Mouse (Mus musculus): ENCODE results near the gene Mthfs. TPM values are rescaled to one million over a fixed set of nuclear protein-coding genes. Genes with fewer than 3 reads are reported as not detected.
"Not testable (repeated sequence)": the region's sequence is repeated elsewhere in the genome, so short reads cannot be mapped to it uniquely, and the experiment has no call there.

Gene Mthfs
- 14.4 and 23.5 TPM in 2 replicates for polyA plus RNA-seq (2012; rRNA removed)

DNA sequence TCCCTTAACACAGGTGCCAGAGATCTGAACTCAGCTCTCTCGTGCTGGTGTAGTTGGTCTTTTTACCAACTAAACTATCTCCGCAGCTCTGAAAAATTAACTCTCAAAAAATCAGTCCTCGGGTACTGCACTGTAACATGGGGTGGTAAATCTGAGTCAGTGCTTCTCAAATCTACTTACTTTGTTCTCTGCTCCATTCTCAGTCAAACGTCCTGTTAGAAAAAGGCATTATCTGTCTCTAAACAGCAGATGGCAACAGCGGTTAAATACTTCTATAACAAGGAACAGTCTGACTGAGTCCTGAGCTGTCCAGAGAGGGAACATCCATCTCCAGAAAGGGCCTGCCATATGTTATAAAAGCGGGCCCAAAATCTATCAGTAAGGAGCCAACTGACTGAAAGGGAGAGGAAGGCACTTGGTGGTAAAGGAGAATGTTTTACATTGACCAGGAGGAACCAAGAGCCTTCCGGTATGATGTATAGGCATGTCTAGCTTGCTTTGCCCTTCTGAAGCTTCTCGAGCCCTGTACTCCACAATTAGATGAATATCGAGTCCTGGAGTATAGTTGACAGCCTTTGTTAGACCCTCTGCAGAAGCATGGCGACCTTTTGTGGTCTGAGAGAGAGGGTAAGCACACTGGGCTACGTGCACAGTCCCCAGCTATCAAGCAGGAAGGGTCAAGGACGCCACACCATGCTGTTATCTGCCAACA is at the start of gene Mthfs:
Mthfs (plus strand) TSS at position 324 of the 712 bp plus-strand sequence.
- Histone ChIP-seq H3K27ac (ENCODE audit: insufficient read depth, low read depth, low read length) (peak within 1 kb of the TSS; percentile 93), H3K4me3 (ENCODE audit: insufficient read depth, low read depth, low read length) (peak within 1 kb of the TSS; percentile 63)
- not testable (repeated sequence) for H3K4me1 ChIP-seq (ENCODE audit: control insufficient read depth, insufficient read depth, low read length); H3K36me3 ChIP-seq (ENCODE audit: control insufficient read depth, insufficient read depth, low read length); H3K27me3 ChIP-seq (replicated peaks; ENCODE audit: control insufficient read depth, insufficient read depth, low read length)
- peak; percentile 44 for DNase-seq
- 19% methylated on average over 9 of the region's 12 CpGs for WGBS

DNA sequence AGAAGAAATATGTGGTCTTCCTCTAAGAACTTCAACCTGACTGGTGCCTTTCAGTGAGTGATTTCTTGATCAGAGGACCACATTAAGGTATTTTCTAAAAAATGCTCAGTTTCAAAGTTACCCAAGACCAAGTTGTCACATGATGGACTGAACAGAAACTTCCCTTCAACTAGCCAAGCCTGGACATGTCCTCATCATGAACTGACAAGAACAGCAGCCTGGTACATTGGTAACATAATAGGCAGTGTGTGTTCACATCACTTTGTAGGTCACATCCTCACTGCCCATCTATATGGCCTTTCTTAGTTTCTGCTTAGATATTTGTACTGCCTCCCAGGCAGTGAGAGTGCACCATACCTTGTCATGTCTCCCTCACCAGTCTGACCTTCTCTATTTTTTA is 37.9 kb upstream of the Mthfs start:
- not testable (repeated sequence) for H3K36me3 ChIP-seq (ENCODE audit: control insufficient read depth, insufficient read depth, low read length); H3K27ac ChIP-seq (ENCODE audit: insufficient read depth, low read depth, low read length)

GRCm38 (mm10) chr9:89178833-89179232 is 31.6 kb upstream of the Mthfs start:
- peak; percentile 78 for DNase-seq
- peak; percentile 40 for TF ChIP-seq CTCF (conservative IDR thresholded peaks at IDR 0.05; ENCODE audit: insufficient read depth, insufficient read length, low read depth, low read length)
- not testable (repeated sequence) for H3K36me3 ChIP-seq (ENCODE audit: control insufficient read depth, insufficient read depth, low read length); H3K4me3 ChIP-seq (ENCODE audit: insufficient read depth, low read depth, low read length); H3K27me3 ChIP-seq (replicated peaks; ENCODE audit: control insufficient read depth, insufficient read depth, low read length); H3K27ac ChIP-seq (ENCODE audit: insufficient read depth, low read depth, low read length); H3K4me1 ChIP-seq (ENCODE audit: control insufficient read depth, insufficient read depth, low read length)
- 31% methylated on average over 2 of the region's 3 CpGs for WGBS

More for the DNA sequence above, 37.9 kb upstream of the Mthfs start:
- not testable (repeated sequence) for H3K4me1 ChIP-seq (ENCODE audit: control insufficient read depth, insufficient read depth, low read length); DNase-seq; H3K27me3 ChIP-seq (replicated peaks; ENCODE audit: control insufficient read depth, insufficient read depth, low read length); H3K4me3 ChIP-seq (ENCODE audit: insufficient read depth, low read depth, low read length)

- 65% methylated on average over 4 of the region's 4 CpGs for WGBS
- H3K27me3 ChIP-seq (replicated peaks; ENCODE audit: control insufficient read depth, insufficient read depth, low read length); DNase-seq; H3K4me3 ChIP-seq (ENCODE audit: insufficient read depth, low read depth, low read length); H3K36me3 ChIP-seq (ENCODE audit: control insufficient read depth, insufficient read depth, low read length); H3K4me1 ChIP-seq (ENCODE audit: control insufficient read depth, insufficient read depth, low read length); H3K27ac ChIP-seq (ENCODE audit: insufficient read depth, low read depth, low read length): not testable (repeated sequence)
Observed at GRCm38 (mm10) chr9:89179469-89179868, 31.0 kb upstream of the Mthfs start.

DNA sequence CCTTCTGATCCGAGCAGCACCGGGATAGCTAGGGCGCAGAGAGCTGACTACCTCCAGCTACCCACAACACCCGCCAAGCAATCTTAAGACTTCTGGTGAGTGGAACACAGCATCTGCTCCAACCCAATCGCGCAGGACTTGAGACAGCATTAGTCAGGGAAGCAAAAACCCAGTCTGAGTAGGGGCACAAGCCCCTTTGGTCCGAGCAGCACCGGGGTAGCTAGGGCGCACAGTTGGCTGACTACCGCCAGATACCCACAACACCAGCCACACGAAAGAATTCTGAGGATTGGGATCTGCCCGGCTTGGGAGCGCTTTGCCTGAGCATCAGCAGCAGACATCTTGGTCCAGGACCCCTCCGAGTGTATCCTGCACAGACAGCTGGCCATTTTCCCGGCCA is 23.5 kb upstream of the Mthfs start:
- H3K36me3 ChIP-seq (ENCODE audit: control insufficient read depth, insufficient read depth, low read length); H3K4me1 ChIP-seq (ENCODE audit: control insufficient read depth, insufficient read depth, low read length); H3K27ac ChIP-seq (ENCODE audit: insufficient read depth, low read depth, low read length); H3K27me3 ChIP-seq (replicated peaks; ENCODE audit: control insufficient read depth, insufficient read depth, low read length); DNase-seq; H3K4me3 ChIP-seq (ENCODE audit: insufficient read depth, low read depth, low read length): not testable (repeated sequence)
- WGBS = 86% methylated on average over 15 of the region's 15 CpGs

- not testable (repeated sequence) for H3K4me3 ChIP-seq (ENCODE audit: insufficient read depth, low read depth, low read length); H3K27ac ChIP-seq (ENCODE audit: insufficient read depth, low read depth, low read length); H3K4me1 ChIP-seq (ENCODE audit: control insufficient read depth, insufficient read depth, low read length); DNase-seq; H3K27me3 ChIP-seq (replicated peaks; ENCODE audit: control insufficient read depth, insufficient read depth, low read length); H3K36me3 ChIP-seq (ENCODE audit: control insufficient read depth, insufficient read depth, low read length)
Observed at GRCm38 (mm10) chr9:89195483-89195882, 15.0 kb upstream of the Mthfs start.

DNA sequence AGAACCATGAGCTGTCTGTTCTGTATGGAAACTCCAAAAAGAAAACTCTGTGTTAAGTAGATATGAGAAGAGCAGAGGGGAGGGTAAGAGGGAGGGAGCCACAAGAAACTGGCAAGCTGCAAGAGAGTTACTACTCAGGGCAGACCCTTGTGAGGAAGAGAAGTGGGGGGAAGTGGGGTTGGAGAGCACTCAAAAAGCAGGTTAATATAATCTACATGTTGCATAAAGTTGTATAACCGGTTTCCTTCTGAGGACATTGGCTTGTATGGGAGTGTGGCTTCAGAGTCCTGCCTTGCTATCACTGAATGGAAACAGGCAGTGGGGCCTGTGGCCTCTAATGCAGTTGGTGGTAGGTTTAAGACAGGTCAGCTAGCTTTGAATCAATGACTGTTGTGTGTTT is 13.0 kb upstream of the Mthfs start:
- H3K27ac ChIP-seq (ENCODE audit: insufficient read depth, low read depth, low read length); DNase-seq; H3K4me3 ChIP-seq (ENCODE audit: insufficient read depth, low read depth, low read length); H3K4me1 ChIP-seq (ENCODE audit: control insufficient read depth, insufficient read depth, low read length); H3K27me3 ChIP-seq (replicated peaks; ENCODE audit: control insufficient read depth, insufficient read depth, low read length); H3K36me3 ChIP-seq (ENCODE audit: control insufficient read depth, insufficient read depth, low read length): not testable (repeated sequence)
- WGBS = 100% methylated on average over 1 of the region's 1 CpGs

DNA sequence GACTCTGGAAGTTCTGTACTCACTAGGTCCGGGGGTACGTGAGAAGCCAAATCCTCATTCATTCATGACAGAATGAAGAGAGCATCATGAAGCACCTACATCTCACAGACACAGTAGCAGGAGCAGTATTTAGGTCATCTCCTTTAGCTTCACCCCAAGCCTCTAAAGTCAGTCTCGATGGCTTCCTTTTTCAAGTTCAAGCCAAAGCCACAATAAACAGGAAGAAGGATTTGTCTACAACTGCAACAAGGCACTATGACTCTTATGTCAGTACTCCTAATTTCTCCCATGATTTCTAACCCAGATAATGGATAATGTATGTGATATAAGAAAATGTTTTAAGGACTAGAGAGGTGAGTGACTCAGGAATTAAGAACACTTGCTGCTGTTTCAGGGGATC is 12.1 kb upstream of the Mthfs start:
- not testable (repeated sequence) for H3K27me3 ChIP-seq (replicated peaks; ENCODE audit: control insufficient read depth, insufficient read depth, low read length); H3K27ac ChIP-seq (ENCODE audit: insufficient read depth, low read depth, low read length); H3K4me3 ChIP-seq (ENCODE audit: insufficient read depth, low read depth, low read length); DNase-seq; H3K36me3 ChIP-seq (ENCODE audit: control insufficient read depth, insufficient read depth, low read length); H3K4me1 ChIP-seq (ENCODE audit: control insufficient read depth, insufficient read depth, low read length)
- WGBS = 89% methylated on average over 3 of the region's 3 CpGs

- not testable (repeated sequence) for H3K4me3 ChIP-seq (ENCODE audit: insufficient read depth, low read depth, low read length)
- 66% methylated on average over 5 of the region's 5 CpGs for WGBS
Observed at GRCm38 (mm10) chr9:89198969-89199416, 11.5 kb upstream of the Mthfs start, which contains the start of the genes Bcl2a1b and Gm29094. TSS of gene Bcl2a1b (plus strand) at chr9:89199209. TSS of gene Gm29094 (plus strand) at chr9:89199379.

DNA sequence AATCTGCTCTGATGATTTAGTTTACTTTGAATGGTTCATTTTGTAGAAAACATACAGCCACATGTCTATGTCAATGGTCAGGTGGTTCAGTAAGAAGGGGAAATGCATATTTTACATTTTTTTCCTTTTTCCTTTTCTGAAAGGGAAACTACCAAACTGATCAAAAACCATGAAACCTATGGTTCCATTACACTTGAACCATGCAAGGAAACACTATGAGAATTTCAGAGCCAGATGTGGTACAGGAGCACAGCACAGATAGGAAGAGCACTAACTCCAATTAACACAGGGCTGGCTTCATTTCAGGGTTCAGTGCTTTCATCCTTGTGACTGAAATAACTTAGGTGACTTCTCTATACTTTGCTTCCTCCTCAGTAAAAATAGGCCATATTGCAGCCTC is 8.2 kb upstream of the Mthfs start:
- H3K27ac ChIP-seq (ENCODE audit: insufficient read depth, low read depth, low read length); DNase-seq; H3K4me3 ChIP-seq (ENCODE audit: insufficient read depth, low read depth, low read length); H3K4me1 ChIP-seq (ENCODE audit: control insufficient read depth, insufficient read depth, low read length); H3K27me3 ChIP-seq (replicated peaks; ENCODE audit: control insufficient read depth, insufficient read depth, low read length); H3K36me3 ChIP-seq (ENCODE audit: control insufficient read depth, insufficient read depth, low read length): not testable (repeated sequence)

More at GRCm38 (mm10) chr9:89198969-89199416, 11.5 kb upstream of the Mthfs start, which contains the start of the genes Bcl2a1b and Gm29094:
- H3K27me3 ChIP-seq (replicated peaks; ENCODE audit: control insufficient read depth, insufficient read depth, low read length); H3K27ac ChIP-seq (ENCODE audit: insufficient read depth, low read depth, low read length); H3K4me1 ChIP-seq (ENCODE audit: control insufficient read depth, insufficient read depth, low read length); H3K36me3 ChIP-seq (ENCODE audit: control insufficient read depth, insufficient read depth, low read length); DNase-seq: not testable (repeated sequence)

GRCm38 (mm10) chr9:89208939-89209338 is 1.5 kb upstream of the Mthfs start:
- not testable (repeated sequence) for DNase-seq; H3K36me3 ChIP-seq (ENCODE audit: control insufficient read depth, insufficient read depth, low read length); H3K4me3 ChIP-seq (ENCODE audit: insufficient read depth, low read depth, low read length); H3K27me3 ChIP-seq (replicated peaks; ENCODE audit: control insufficient read depth, insufficient read depth, low read length); H3K4me1 ChIP-seq (ENCODE audit: control insufficient read depth, insufficient read depth, low read length); H3K27ac ChIP-seq (ENCODE audit: insufficient read depth, low read depth, low read length)
- 50% methylated on average over 1 of the region's 1 CpGs for WGBS

Measured in kidney, adult 2 months (tissue).